Mouse (Mus musculus) MEL (cell line): Measurements from ENCODE around the gene Slc43a1. TPM values are rescaled to one million over a fixed set of nuclear protein-coding genes. Genes with fewer than 3 reads are reported as not detected.

Experiments used
- DNase-seq: peaks from one replicate; pipeline ENCODE4 v3.0.0; 2011; ENCODE audit warnings: low read depth, low spot score
- H3K27ac ChIP-seq: 2 replicates; pipeline ENCODE4 v1.5.1; 2012; ENCODE audit warnings: low read depth, mild to moderate bottlenecking, control low read depth, low read length, moderate library complexity; ENCODE audit not compliant: control insufficient read depth
- H3K27me3 ChIP-seq, 2 experiments: fragments of 150-350 bp in 1 of 2; sonication (generic) in 1 of 2; 2 replicates each; pipeline ENCODE4 v1.6.1; 2012; ENCODE audit warnings: low read length in 2 of 2, mild to moderate bottlenecking in 2 of 2, improper control_type of control experiment in 1 of 2, moderate library complexity in 1 of 2; ENCODE audit not compliant: insufficient read depth in 2 of 2, control insufficient read depth in 1 of 2
- H3K36me3 ChIP-seq, 2 experiments: 2 replicates each; pipeline ENCODE4 v1.6.1; 2012 to 2014; ENCODE audit warnings: low read length in 2 of 2, improper control_type of control experiment in 1 of 2, inconsistent platforms in 1 of 2, mild to moderate bottlenecking in 1 of 2; ENCODE audit not compliant: insufficient read depth in 2 of 2, control insufficient read depth in 1 of 2
- H3K4me1 ChIP-seq, 2 experiments: fragments of 150-350 bp in 1 of 2; sonication (generic) in 1 of 2; 2 replicates each; pipeline ENCODE4 v1.6.1; 2012; ENCODE audit warnings: low read length in 2 of 2, improper control_type of control experiment in 1 of 2, mild to moderate bottlenecking in 1 of 2; ENCODE audit not compliant: insufficient read depth in 2 of 2, control insufficient read depth in 1 of 2
- H3K4me3 ChIP-seq, 2 experiments: fragments of 150-350 bp in 1 of 2; sonication (generic) in 1 of 2; 2 replicates each; pipeline ENCODE4 v1.5.1; 2012; ENCODE audit warnings: low read depth in 2 of 2, low read length in 2 of 2, mild to moderate bottlenecking in 2 of 2, moderate library complexity in 2 of 2, control low read depth in 1 of 2, improper control_type of control experiment in 1 of 2; ENCODE audit not compliant: control insufficient read depth in 1 of 2, insufficient read depth in 1 of 2
- H3K79me2 ChIP-seq: 2 replicates; pipeline ENCODE4 v1.6.1; 2012; ENCODE audit warnings: mild to moderate bottlenecking, low read length, moderate library complexity; ENCODE audit not compliant: control insufficient read depth, poor library complexity, insufficient read depth
- H3K9ac ChIP-seq: 2 replicates; pipeline ENCODE4 v1.6.1; 2012; ENCODE audit warnings: low read depth, mild to moderate bottlenecking, control low read depth, low read length, moderate library complexity; ENCODE audit not compliant: control insufficient read depth, poor library complexity, severe bottlenecking
- H3K9me3 ChIP-seq: fragments of 150-350 bp; sonication (generic); replicated peaks from 2 replicates; pipeline ENCODE4 v1.6.1; 2012; ENCODE audit warnings: mild to moderate bottlenecking, low read length, improper control_type of control experiment, moderate library complexity; ENCODE audit not compliant: insufficient read depth
- CHD1 ChIP-seq: IDR thresholded peaks from 2 replicates; pipeline ENCODE4 v1.6.1; 2012; ENCODE audit warnings: low read depth, mild to moderate bottlenecking, inconsistent platforms, low read length, improper control_type of control experiment
- CHD2 ChIP-seq: IDR thresholded peaks from 2 replicates; pipeline ENCODE4 v1.6.1; 2011; ENCODE audit warnings: low read length, improper control_type of control experiment
- CTCF ChIP-seq, 3 experiments: IDR thresholded peaks in 2 of 3; conservative IDR thresholded peaks in 1 of 3; 2 replicates each; pipeline ENCODE4 v1.5.1; 2011 to 2012; ENCODE audit warnings: low read length in 3 of 3, low read depth in 2 of 3, mild to moderate bottlenecking in 2 of 3, improper control_type of control experiment in 1 of 3, inconsistent platforms in 1 of 3, mixed read lengths in 1 of 3, moderate library complexity in 1 of 3; ENCODE audit not compliant: control insufficient read depth in 1 of 3, insufficient read depth in 1 of 3, poor library complexity in 1 of 3, severe bottlenecking in 1 of 3
- E2F4 ChIP-seq: IDR thresholded peaks from 2 replicates; pipeline ENCODE4 v1.6.1; 2011; ENCODE audit warnings: low read depth, low read length, improper control_type of control experiment, borderline replicate concordance
- ELF1 ChIP-seq: IDR thresholded peaks from 2 replicates; pipeline ENCODE4 v1.6.1; 2014; ENCODE audit warnings: low read depth, mild to moderate bottlenecking, inconsistent platforms, low read length, improper control_type of control experiment, moderate library complexity
- ETS1 ChIP-seq: IDR thresholded peaks from 2 replicates; pipeline ENCODE4 v1.6.1; 2012; ENCODE audit warnings: low read depth, mild to moderate bottlenecking, inconsistent platforms, low read length, improper control_type of control experiment, moderate library complexity
- GABPA ChIP-seq: IDR thresholded peaks from 2 replicates; pipeline ENCODE4 v1.6.1; 2012; ENCODE audit warnings: low read depth, mild to moderate bottlenecking, inconsistent platforms, low read length, improper control_type of control experiment, moderate library complexity
- GATA1 ChIP-seq: IDR thresholded peaks from 2 replicates; pipeline ENCODE4 v1.6.1; 2011; ENCODE audit warnings: low read depth, low read length, improper control_type of control experiment
- HCFC1 ChIP-seq: IDR thresholded peaks from 2 replicates; pipeline ENCODE4 v1.6.1; 2012; ENCODE audit warnings: low read depth, mild to moderate bottlenecking, inconsistent platforms, low read length, improper control_type of control experiment, moderate library complexity
- MAFK ChIP-seq: IDR thresholded peaks from 2 replicates; pipeline ENCODE4 v1.6.1; 2011; ENCODE audit warnings: low read depth, mild to moderate bottlenecking, low read length, improper control_type of control experiment, borderline replicate concordance
- MXI1 ChIP-seq: IDR thresholded peaks from 2 replicates; pipeline ENCODE4 v1.6.1; 2011; ENCODE audit warnings: mild to moderate bottlenecking, low read depth, low read length, improper control_type of control experiment
- NELFE ChIP-seq: IDR thresholded peaks from 2 replicates; pipeline ENCODE4 v1.6.1; 2011; ENCODE audit warnings: low read depth, low read length, improper control_type of control experiment
- NRF1 ChIP-seq: IDR thresholded peaks from 2 replicates; pipeline ENCODE4 v1.6.1; 2014; ENCODE audit warnings: low read depth, mild to moderate bottlenecking, inconsistent platforms, low read length, improper control_type of control experiment, moderate library complexity; ENCODE audit not compliant: poor library complexity, insufficient read depth, severe bottlenecking
- RAD21 ChIP-seq: IDR thresholded peaks from 2 replicates; pipeline ENCODE4 v1.6.1; 2011; ENCODE audit warnings: mild to moderate bottlenecking, low read depth, low read length, improper control_type of control experiment
- RCOR1 ChIP-seq: IDR thresholded peaks from 2 replicates; pipeline ENCODE4 v1.6.1; 2012; ENCODE audit warnings: low read depth, mild to moderate bottlenecking, inconsistent platforms, low read length, improper control_type of control experiment
- SIN3A ChIP-seq: IDR thresholded peaks from 2 replicates; pipeline ENCODE4 v1.6.1; 2012; ENCODE audit warnings: low read length, improper control_type of control experiment, inconsistent platforms
- SMC3 ChIP-seq: IDR thresholded peaks from 2 replicates; pipeline ENCODE4 v1.6.1; 2011; ENCODE audit warnings: low read depth, low read length, improper control_type of control experiment
- TAL1 ChIP-seq: IDR thresholded peaks from 2 replicates; pipeline ENCODE4 v1.6.1; 2012; ENCODE audit warnings: mild to moderate bottlenecking, inconsistent platforms, low read length, moderate library complexity, mixed read lengths
- TCF12 ChIP-seq: IDR thresholded peaks from 2 replicates; pipeline ENCODE4 v1.6.1; 2014; ENCODE audit warnings: low read depth, mild to moderate bottlenecking, inconsistent platforms, low read length, improper control_type of control experiment, moderate library complexity
- UBTF ChIP-seq: IDR thresholded peaks from 2 replicates; pipeline ENCODE4 v1.6.1; 2012; ENCODE audit warnings: low read depth, mild to moderate bottlenecking, inconsistent platforms, low read length, improper control_type of control experiment, moderate library complexity, borderline replicate concordance; ENCODE audit not compliant: insufficient read depth
- USF1 ChIP-seq: IDR thresholded peaks from 2 replicates; pipeline ENCODE4 v1.6.1; 2014; ENCODE audit warnings: low read depth, mild to moderate bottlenecking, inconsistent platforms, low read length, improper control_type of control experiment, moderate library complexity
- ZKSCAN1 ChIP-seq: IDR thresholded peaks from 2 replicates; pipeline ENCODE4 v1.6.1; 2012; ENCODE audit warnings: low read depth, mild to moderate bottlenecking, inconsistent platforms, low read length, improper control_type of control experiment, moderate library complexity
- ZMIZ1 ChIP-seq: IDR thresholded peaks from 2 replicates; pipeline ENCODE4 v1.6.1; 2012; ENCODE audit warnings: low read depth, mild to moderate bottlenecking, inconsistent platforms, low read length, improper control_type of control experiment, moderate library complexity
- polyA plus RNA-seq, 2 experiments: library from polyadenylated mRNA; stranded (reverse) in 1 of 2; unstranded in 1 of 2; fragments of >175 nt in 1 of 2; fragments of >200 nt in 1 of 2; gene quantifications; 2 replicates each; pipeline versions ENCODE4 v1.2.1 to v1.2.4; 2012; ENCODE audit warnings: low replicate concordance in 2 of 2, low read depth in 1 of 2; ENCODE audit not compliant: insufficient read length in 2 of 2, insufficient read depth in 1 of 2, missing spikeins in 1 of 2
- total RNA-seq: library from RNA; depleted of rRNA; stranded (reverse); fragments of 300-350 nt; gene quantifications from 2 replicates; pipeline ENCODE4 v1.2.3, GENCODE M21; 2012

The Slc43a1 gene
- total and polyA plus RNA-seq, 3 experiments: 69.8 to 131 (median 108) TPM

GRCm38 (mm10) chr2:84809330-84809729, 29.3 kb upstream of the Slc43a1 start:
- Histone ChIP-seq H3K27ac (no peak overlapping the region), H3K27me3 (no peaks in the 10 kb centered on the region), H3K36me3 (peaks cover 0 to 15% of the 10 kb centered on the region in 2 experiments; a peak in 2 of 4 replicates), H3K9me3 (no peaks in the 10 kb centered on the region), H3K9ac (no peak overlapping the region), H3K4me3 (no peak overlapping the region), H3K79me2 (no peaks in the 10 kb centered on the region), H3K4me1 (peaks cover 4 to 15% of the 10 kb centered on the region in 2 experiments; a peak in 3 of 4 replicates)
- no peak for DNase-seq
- no peak for TF ChIP-seq CHD1
- TF ChIP-seq SMC3: no peak
- no peak for TF ChIP-seq ZMIZ1
- no peak for TF ChIP-seq GABPA
- TF ChIP-seq USF1: no peak
- TF ChIP-seq SIN3A: no peak
- TF ChIP-seq NRF1: no peak
- no peak for TF ChIP-seq TAL1
- no peak for TF ChIP-seq MXI1
- TF ChIP-seq RCOR1: no peak
- TF ChIP-seq E2F4: no peak
- no peak for TF ChIP-seq CTCF (IDR thresholded peaks at IDR 0.05 in 2 of 3, conservative IDR thresholded peaks at IDR 0.05 in 1 of 3; ENCODE audit: control insufficient read depth in 1 of 3, insufficient read depth in 1 of 3, low read depth in 2 of 3, low read length in 3 of 3, poor library complexity in 1 of 3, severe bottlenecking in 1 of 3)
- TF ChIP-seq TCF12: no peak
- no peak for TF ChIP-seq CHD2

- H3K9ac ChIP-seq: no peak overlapping the region
- no peak for DNase-seq
- H3K27ac ChIP-seq: no peak overlapping the region
- no peak for TF ChIP-seq CHD2
- no peak for TF ChIP-seq UBTF
- TF ChIP-seq ETS1: no peak
- no peak for TF ChIP-seq MAFK
- no peak for TF ChIP-seq ZKSCAN1
- no peak for TF ChIP-seq SIN3A
- TF ChIP-seq SMC3: no peak
- TF ChIP-seq RAD21: no peak
- no peak for TF ChIP-seq HCFC1
- TF ChIP-seq ZMIZ1: no peak
- no peak for TF ChIP-seq TCF12
- no peak for TF ChIP-seq MXI1
- no peak for TF ChIP-seq NELFE
- no peak for TF ChIP-seq ELF1
- TF ChIP-seq GATA1: no peak
- H3K4me1 ChIP-seq: peaks cover 4 to 15% of the 10 kb centered on the region in 2 experiments; a peak in 3 of 4 replicates
- peaks cover 0 to 15% of the 10 kb centered on the region in 2 experiments; a peak in 2 of 4 replicates for H3K36me3 ChIP-seq
- H3K9me3 ChIP-seq: no peaks in the 10 kb centered on the region
- no peaks in the 10 kb centered on the region for H3K79me2 ChIP-seq
- H3K27me3 ChIP-seq: no peaks in the 10 kb centered on the region
- no peak overlapping the region for H3K4me3 ChIP-seq
These were observed 28.1 kb upstream of the Slc43a1 start for GRCm38 (mm10) chr2:84810526-84810885.
